Mouse (Mus musculus): ENCODE results near the gene Itga10. TPM values are rescaled to one million over a fixed set of nuclear protein-coding genes. Genes with fewer than 3 reads are reported as not detected.
A peak's percentile ranks its signal among the peaks of the same experiment; 100 is the strongest.

The Itga10 gene
- polyA plus RNA-seq, 1 experiment: 2.0 TPM

DNA sequence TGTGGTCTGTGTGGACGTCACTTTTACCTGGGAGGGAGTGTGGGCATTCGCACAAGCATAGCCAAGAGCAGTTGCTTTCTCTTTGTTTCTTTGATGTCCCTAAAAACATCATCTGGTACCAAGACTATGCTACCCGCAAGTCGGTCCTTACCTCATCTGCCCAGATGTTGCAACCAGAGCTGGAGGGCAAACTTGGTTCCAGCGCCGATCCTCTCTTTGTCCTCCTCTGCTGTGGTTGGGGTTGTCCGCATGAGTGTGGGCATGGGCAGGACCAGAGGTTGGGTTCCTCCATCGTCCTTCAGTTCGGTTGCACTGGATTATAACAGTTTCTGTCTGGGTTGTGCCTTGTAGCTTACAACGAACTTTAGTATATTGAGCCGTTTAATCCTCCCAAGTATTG, 60.8 kb downstream of the Itga10 start:
- H3K4me3 ChIP-seq (ENCODE audit: insufficient read depth, low read length): no peak overlapping the region
- no peak overlapping the region for H3K27ac ChIP-seq (ENCODE audit: insufficient read depth, low read length)
- TF ChIP-seq POLR2A (IDR thresholded peaks at IDR 0.05; ENCODE audit: low read depth, low read length) (no peak), CTCF (IDR thresholded peaks at IDR 0.05; ENCODE audit: borderline replicate concordance, insufficient read depth, low read length) (no peak)
- no peaks in the 10 kb centered on the region for H3K4me1 ChIP-seq (ENCODE audit: control insufficient read depth, insufficient read depth, low read length)

DNA sequence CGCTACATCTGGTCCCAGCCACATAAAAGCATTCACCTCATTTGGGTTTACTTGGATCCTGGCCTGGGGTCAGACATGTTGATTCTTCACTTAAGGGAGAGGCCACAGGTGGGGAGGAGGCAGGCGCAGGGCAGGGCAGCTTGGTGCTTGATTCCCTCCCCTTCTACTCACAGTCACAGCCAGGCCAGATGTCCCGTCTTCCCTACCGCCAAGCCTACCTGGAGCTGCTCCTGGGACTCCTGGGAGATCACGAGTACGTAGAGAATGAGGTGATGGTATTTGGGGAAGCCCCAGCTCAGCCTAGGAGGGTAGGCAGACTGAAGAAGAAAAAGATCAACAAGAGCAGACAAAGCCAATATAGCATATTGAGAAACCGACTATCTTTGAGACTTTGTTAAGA, 61.6 kb downstream of the Itga10 start:
- no peaks in the 10 kb centered on the region for H3K4me1 ChIP-seq (ENCODE audit: control insufficient read depth, insufficient read depth, low read length)
- no peak overlapping the region for H3K27ac ChIP-seq (ENCODE audit: insufficient read depth, low read length)
- no peak overlapping the region for H3K4me3 ChIP-seq (ENCODE audit: insufficient read depth, low read length)
- TF ChIP-seq POLR2A (IDR thresholded peaks at IDR 0.05; ENCODE audit: low read depth, low read length) (no peak), CTCF (IDR thresholded peaks at IDR 0.05; ENCODE audit: borderline replicate concordance, insufficient read depth, low read length) (no peak)

DNA sequence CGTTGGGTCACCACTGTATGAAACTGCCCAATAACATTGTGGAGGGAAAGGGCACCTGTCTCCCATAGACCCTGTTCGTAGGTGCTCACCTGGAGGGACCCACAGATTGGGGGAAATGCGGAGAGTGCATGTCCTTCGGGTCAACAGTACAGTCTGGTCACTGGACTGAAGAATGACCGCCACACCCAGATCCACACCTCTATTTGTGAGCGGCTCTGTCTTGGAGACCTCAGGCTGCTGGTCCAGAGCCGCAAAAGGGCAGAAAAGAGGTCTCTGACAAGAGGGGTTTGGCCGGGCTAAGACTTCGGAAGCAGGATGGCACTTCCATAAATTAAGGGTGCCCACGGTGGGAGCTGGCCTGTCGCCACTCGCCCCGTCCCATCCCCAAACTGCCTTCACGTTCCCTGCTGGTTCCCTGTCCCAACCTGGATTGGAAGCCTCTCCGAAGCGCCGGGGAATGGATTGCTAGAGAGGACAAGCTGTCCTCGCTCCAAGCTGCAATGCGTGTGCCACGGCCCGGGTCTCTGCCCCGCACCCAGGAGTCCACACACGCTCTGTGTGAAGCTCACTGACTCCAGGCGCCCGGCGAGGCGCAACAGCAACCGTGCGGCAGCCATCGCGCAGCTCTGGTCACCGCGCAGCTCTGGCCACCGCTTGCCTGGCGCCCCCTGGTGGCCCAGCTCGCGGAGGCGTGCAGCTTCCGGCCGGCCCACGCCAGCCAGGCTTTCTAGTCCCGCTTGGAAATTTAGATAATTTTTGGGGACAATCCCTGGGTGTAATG, 62.7 kb downstream of the Itga10 start, which contains the start of gene Nudt17:
Gene Nudt17, minus strand, starts transcription at position 660 of the 781 bp plus-strand sequence.
- TF ChIP-seq POLR2A (IDR thresholded peaks at IDR 0.05; ENCODE audit: low read depth, low read length) (no peak), CTCF (IDR thresholded peaks at IDR 0.05; ENCODE audit: borderline replicate concordance, insufficient read depth, low read length) (peak; percentile 82)

DNA sequence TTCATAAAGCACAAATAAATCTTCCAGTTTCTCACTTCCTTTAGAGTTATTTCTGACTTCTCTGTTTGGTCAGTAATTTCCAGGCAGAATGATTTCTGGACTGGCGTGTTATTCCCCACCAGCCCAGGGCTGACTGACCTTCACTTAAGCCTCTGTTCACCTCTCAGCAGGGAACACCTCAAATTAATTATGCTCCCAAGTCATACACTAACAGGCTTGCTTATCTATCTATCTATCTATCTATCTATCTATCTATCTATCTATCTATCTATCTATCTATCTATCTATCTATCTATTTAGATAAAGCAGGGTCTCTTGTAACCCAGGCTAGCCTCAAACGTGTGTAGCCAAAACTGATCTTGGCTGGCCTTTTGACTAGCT, 63.3 kb downstream of the Itga10 start:
- H3K4me1 ChIP-seq (ENCODE audit: control insufficient read depth, insufficient read depth, low read length): no peaks in the 10 kb centered on the region
- no peak overlapping the region for H3K27ac ChIP-seq (ENCODE audit: insufficient read depth, low read length)
- TF ChIP-seq CTCF (IDR thresholded peaks at IDR 0.05; ENCODE audit: borderline replicate concordance, insufficient read depth, low read length) (no peak), POLR2A (IDR thresholded peaks at IDR 0.05; ENCODE audit: low read depth, low read length) (no peak)
- no peak overlapping the region for H3K4me3 ChIP-seq (ENCODE audit: insufficient read depth, low read length)

More for the DNA sequence above, 62.7 kb downstream of the Itga10 start, which contains the start of gene Nudt17:
- H3K27ac ChIP-seq (ENCODE audit: insufficient read depth, low read length): no peak within 1 kb of the TSS
- H3K4me1 ChIP-seq (ENCODE audit: control insufficient read depth, insufficient read depth, low read length): no peaks in the 10 kb centered on the region
- peak within 1 kb of the TSS; percentile 36 for H3K4me3 ChIP-seq (ENCODE audit: insufficient read depth, low read length)

Other genes starting within 250 kb of the Itga10 start
- not detected in 2 replicates for gene BC107364, start 193.3 kb upstream of the Itga10 start, polyA plus RNA-seq (2011; ENCODE audit: insufficient read length, low read depth, missing spikeins)
- not detected in 2 replicates for gene Hfe2, start 120.4 kb upstream of the Itga10 start, polyA plus RNA-seq (2011; ENCODE audit: insufficient read length, low read depth, missing spikeins)
- gene Txnip, start 87.6 kb upstream of the Itga10 start, polyA plus RNA-seq (2011; ENCODE audit: insufficient read length, low read depth, missing spikeins): 37.6 and 98.8 TPM in 2 replicates
- not detected in 2 replicates for gene Gm16253, start 68.6 kb upstream of the Itga10 start, polyA plus RNA-seq (2011; ENCODE audit: insufficient read length, low read depth, missing spikeins)
- gene Polr3gl, start 51.4 kb upstream of the Itga10 start, polyA plus RNA-seq (2011; ENCODE audit: insufficient read length, low read depth, missing spikeins): 23.2 and 30.6 TPM in 2 replicates
- gene Ankrd34a, start 48.9 kb upstream of the Itga10 start, polyA plus RNA-seq (2011; ENCODE audit: insufficient read length, low read depth, missing spikeins): 5.1 and 7.4 TPM in 2 replicates
- gene Lix1l, start 44.4 kb upstream of the Itga10 start, polyA plus RNA-seq (2011; ENCODE audit: insufficient read length, low read depth, missing spikeins): 109 and 123 TPM in 2 replicates
- gene Rbm8a, start 15.7 kb upstream of the Itga10 start, polyA plus RNA-seq (2011; ENCODE audit: insufficient read length, low read depth, missing spikeins): 108 and 113 TPM in 2 replicates
- gene Pex11b, start 10.2 kb upstream of the Itga10 start, polyA plus RNA-seq (2011; ENCODE audit: insufficient read length, low read depth, missing spikeins): 31.3 and 35.5 TPM in 2 replicates
- 0.28 and 0.30 TPM in 2 replicates for gene Gm42957, start 10.1 kb upstream of the Itga10 start, polyA plus RNA-seq (2011; ENCODE audit: insufficient read length, low read depth, missing spikeins)
- gene Ankrd35, start 24.5 kb downstream of the Itga10 start, polyA plus RNA-seq (2011; ENCODE audit: insufficient read length, low read depth, missing spikeins): 0.23 and 0.67 TPM in 2 replicates
- gene Pias3, start 50.8 kb downstream of the Itga10 start, polyA plus RNA-seq (2011; ENCODE audit: insufficient read length, low read depth, missing spikeins): 40.9 and 46.0 TPM in 2 replicates
- 4.4 and 5.2 TPM in 2 replicates for gene Nudt17, start 63.0 kb downstream of the Itga10 start, polyA plus RNA-seq (2011; ENCODE audit: insufficient read length, low read depth, missing spikeins)
- gene Polr3c, start 82.0 kb downstream of the Itga10 start, polyA plus RNA-seq (2011; ENCODE audit: insufficient read length, low read depth, missing spikeins): 28.3 and 35.1 TPM in 2 replicates
- 30.9 and 38.9 TPM in 2 replicates for gene Rnf115, start 82.1 kb downstream of the Itga10 start, polyA plus RNA-seq (2011; ENCODE audit: insufficient read length, low read depth, missing spikeins)
- gene Pdzk1, start 183.7 kb downstream of the Itga10 start, polyA plus RNA-seq (2011; ENCODE audit: insufficient read length, low read depth, missing spikeins): not detected in 2 replicates
- gene Cd160, start 183.8 kb downstream of the Itga10 start, polyA plus RNA-seq (2011; ENCODE audit: insufficient read length, low read depth, missing spikeins): not detected in 2 replicates